Mouse (Mus musculus) adrenal gland, postnatal 0 days (tissue): Measurements from ENCODE around the gene Olfr166. TPM values are rescaled to one million over a fixed set of nuclear protein-coding genes. Genes with fewer than 3 reads are reported as not detected.

Experiments
- polyA plus RNA-seq: library from polyadenylated mRNA; unstranded; fragments of >200 nt; fragmentation: Nextera tagmentation; extraction: Ambion mirVana; gene quantifications from 2 replicates; pipeline ENCODE4 v1.2.1, GENCODE M21; 2015

Olfr166 gene
- not detected in 2 replicates for polyA plus RNA-seq

GRCm38 (mm10) chr16:19483394-19483793 is at the start of gene Olfr166:
Olfr166 (plus strand) TSS chr16:19483694.

GRCm38 (mm10) chr16:19522166-19522565 is 38.7 kb downstream of the Olfr166 start, which contains the start of gene Olfr167:
Olfr167 (minus strand) TSS chr16:19522266.

GRCm38 (mm10) chr16:19535455-19535854 is 52.0 kb downstream of the Olfr166 start, which contains the start of gene Olfr168:
Olfr168 (minus strand) TSS chr16:19535555.

Other genes starting within 250 kb of the Olfr166 start
- not detected in 2 replicates for gene Olfr164, start 169.6 kb upstream of the Olfr166 start, polyA plus RNA-seq
- not detected in 2 replicates for gene Olfr165, start 60.6 kb upstream of the Olfr166 start, polyA plus RNA-seq
- gene Olfr167, start 38.6 kb downstream of the Olfr166 start, polyA plus RNA-seq: not detected in 2 replicates
- gene Olfr168, start 51.9 kb downstream of the Olfr166 start, polyA plus RNA-seq: not detected in 2 replicates
- gene Olfr169, start 88.1 kb downstream of the Olfr166 start, polyA plus RNA-seq: not detected in 2 replicates
- not detected in 2 replicates for gene Olfr170, start 128.2 kb downstream of the Olfr166 start, polyA plus RNA-seq
- not detected in 2 replicates for gene Olfr171, start 146.2 kb downstream of the Olfr166 start, polyA plus RNA-seq
- 0.03 and 0.23 TPM in 2 replicates for gene Lamp3, start 222.7 kb downstream of the Olfr166 start, polyA plus RNA-seq